Mouse (Mus musculus) kidney, embryonic 14.5 days (tissue): ENCODE measurements around the gene Gm28036. TPM values are rescaled to one million over a fixed set of nuclear protein-coding genes. Genes with fewer than 3 reads are reported as not detected.
A peak's percentile ranks its signal among the peaks of the same experiment; 100 is the strongest.

Source experiments
- ATAC-seq: fragments of 200-750 bp; cut with Nextera tagmentation; 2 replicates; pipeline ENCODE4 v1.8.0; 2017; ENCODE audit warnings: moderate number of reproducible peaks, mild to moderate bottlenecking, moderate TSS enrichment, moderate library complexity; ENCODE audit not compliant: low FRiP score, low TSS enrichment
- H3K27ac ChIP-seq: fragments of 300-500 bp; sonication (generic); 2 replicates; pipeline ENCODE4 v1.5.1; 2014; ENCODE audit warnings: low read depth, mild to moderate bottlenecking, low read length, moderate library complexity, mixed read lengths
- H3K27me3 ChIP-seq: fragments of 300-500 bp; sonication (generic); 2 replicates; pipeline ENCODE4 v1.6.1; 2014; ENCODE audit warnings: mild to moderate bottlenecking, low read length; ENCODE audit not compliant: control insufficient read depth, insufficient read depth
- H3K36me3 ChIP-seq: fragments of 300-500 bp; sonication (generic); 2 replicates; pipeline ENCODE4 v1.6.1; 2014; ENCODE audit warnings: low read length, mixed read lengths; ENCODE audit not compliant: control insufficient read depth, insufficient read depth
- H3K4me1 ChIP-seq: fragments of 300-500 bp; sonication (generic); 2 replicates; pipeline ENCODE4 v1.6.1; 2014; ENCODE audit warnings: low read length, mixed read lengths; ENCODE audit not compliant: control insufficient read depth, insufficient read depth
- H3K4me2 ChIP-seq: fragments of 300-500 bp; sonication (generic); replicated peaks from 2 replicates; pipeline ENCODE4 v1.6.1; 2014; ENCODE audit warnings: low read depth, mild to moderate bottlenecking, low read length
- H3K4me3 ChIP-seq: fragments of 300-500 bp; sonication (generic); 2 replicates; pipeline ENCODE4 v1.5.1; 2014; ENCODE audit warnings: mild to moderate bottlenecking, low read length
- H3K9ac ChIP-seq: fragments of 300-500 bp; sonication (generic); 2 replicates; pipeline ENCODE4 v1.6.1; 2014; ENCODE audit warnings: low read depth, mild to moderate bottlenecking, low read length, moderate library complexity
- H3K9me3 ChIP-seq: fragments of 300-500 bp; sonication (generic); 2 replicates; pipeline ENCODE4 v1.6.1; 2016; ENCODE audit warnings: low read length; ENCODE audit not compliant: control insufficient read depth
- whole genome bisulfite sequencing: fragments of 180-500 bp; shearing (Covaris S2); extraction: QIAGEN DNeasy Blood & Tissue Kit; methylation state at CpG from one replicate; pipeline ENCODE4 v1.1.7; 2014; 5-methylcytosine and 5-hydroxymethylcytosine counted together
- polyA plus RNA-seq: library from polyadenylated mRNA; unstranded; fragments of >200 nt; fragmentation: Nextera tagmentation; extraction: Ambion mirVana; gene quantifications from 2 replicates; pipeline ENCODE4 v1.2.1, GENCODE M21; 2014

The Gm28036 gene
- polyA plus RNA-seq, 1 experiment from 2014 or later, result 13.2 TPM

- H3K4me3 ChIP-seq, result no peak overlapping the region
- no peaks in the 10 kb centered on the region for H3K9me3 ChIP-seq
- H3K36me3 ChIP-seq, result peaks cover 58% of the 10 kb centered on the region
- no peak overlapping the region for H3K4me2 ChIP-seq
- no peaks in the 10 kb centered on the region for H3K4me1 ChIP-seq
- no peaks in the 10 kb centered on the region for H3K27me3 ChIP-seq
- H3K27ac ChIP-seq, result no peak overlapping the region
- no peak for ATAC-seq
- H3K9ac ChIP-seq, result no peak overlapping the region
- WGBS, result 92% methylated on average over 16 of the region's 16 CpGs
Measured at GRCm38 (mm10) chr2:156078421-156079182, 48.3 kb downstream of the Gm28036 start.

- Histone ChIP-seq H3K9me3 (no peaks in the 10 kb centered on the region), H3K36me3 (peaks cover 70% of the 10 kb centered on the region), H3K9ac (no peak overlapping the region), H3K27me3 (no peaks in the 10 kb centered on the region), H3K27ac (no peak overlapping the region), H3K4me2 (no peak overlapping the region), H3K4me3 (no peak overlapping the region), H3K4me1 (no peaks in the 10 kb centered on the region)
- 95% methylated on average over 7 of the region's 7 CpGs for WGBS
- no peak for ATAC-seq
Measured at GRCm38 (mm10) chr2:156077461-156077860, 49.4 kb downstream of the Gm28036 start.

GRCm38 (mm10) chr2:156073725-156074124 is 53.2 kb downstream of the Gm28036 start:
- Histone ChIP-seq H3K4me2 (no peak overlapping the region), H3K27me3 (no peaks in the 10 kb centered on the region), H3K9me3 (no peaks in the 10 kb centered on the region), H3K36me3 (peaks cover 92% of the 10 kb centered on the region), H3K9ac (no peak overlapping the region), H3K4me1 (no peaks in the 10 kb centered on the region), H3K27ac (no peak overlapping the region), H3K4me3 (no peak overlapping the region)
- 85% methylated on average over 15 of the region's 15 CpGs for WGBS
- no peak for ATAC-seq

- Histone ChIP-seq H3K27me3 (no peaks in the 10 kb centered on the region), H3K4me1 (no peaks in the 10 kb centered on the region), H3K4me3 (no peak overlapping the region), H3K9ac (no peak overlapping the region), H3K9me3 (no peaks in the 10 kb centered on the region), H3K4me2 (no peak overlapping the region), H3K36me3 (peaks cover 70% of the 10 kb centered on the region), H3K27ac (no peak overlapping the region)
- no peak for ATAC-seq
- 94% methylated on average over 10 of the region's 10 CpGs for whole genome bisulfite sequencing
Measured at GRCm38 (mm10) chr2:156071236-156071635, 55.7 kb downstream of the Gm28036 start.

- Histone ChIP-seq H3K9ac (no peak overlapping the region), H3K27me3 (no peaks in the 10 kb centered on the region), H3K4me2 (no peak overlapping the region), H3K4me1 (no peaks in the 10 kb centered on the region), H3K27ac (no peak overlapping the region), H3K4me3 (no peak overlapping the region), H3K36me3 (peaks cover 37% of the 10 kb centered on the region), H3K9me3 (no peaks in the 10 kb centered on the region)
- 91% methylated on average over 10 of the region's 10 CpGs for WGBS
- no peak for ATAC-seq
Measured at GRCm38 (mm10) chr2:156067916-156068315, 59.0 kb downstream of the Gm28036 start.

- peak; percentile 26 for ATAC-seq
- WGBS, result 27% methylated on average over 10 of the region's 10 CpGs
Measured at GRCm38 (mm10) chr2:156066126-156066525, 60.8 kb downstream of the Gm28036 start.

GRCm38 (mm10) chr2:156065099-156066041 is 61.5 kb downstream of the Gm28036 start, which contains the start of gene Spag4:
Gene Spag4 (plus strand): TSS chr2:156065175.
- peak within 1 kb of the TSS; percentile 78 for H3K4me3 ChIP-seq
- peak within 1 kb of the TSS; percentile 76; the same call in 1 of the 2 replicates for H3K27ac ChIP-seq
- peak within 1 kb of the TSS; percentile 84 for H3K9ac ChIP-seq
- H3K27me3 ChIP-seq, result no peaks in the 10 kb centered on the region
- peak; percentile 82 for ATAC-seq
- no peaks in the 10 kb centered on the region for H3K4me1 ChIP-seq
- H3K4me2 ChIP-seq, result peak within 1 kb of the TSS; percentile 95
- peaks cover 19% of the 10 kb centered on the region for H3K36me3 ChIP-seq
- WGBS, result 1% methylated on average over 81 of the region's 81 CpGs
- H3K9me3 ChIP-seq, result no peaks in the 10 kb centered on the region

More at GRCm38 (mm10) chr2:156066126-156066525, 60.8 kb downstream of the Gm28036 start:
- Histone ChIP-seq H3K27ac (no peak overlapping the region), H3K9me3 (no peaks in the 10 kb centered on the region), H3K9ac (peak overlapping the region; percentile 84; the same call in 1 of the 2 replicates), H3K4me3 (peak overlapping the region; percentile 78), H3K27me3 (no peaks in the 10 kb centered on the region), H3K4me2 (peak overlapping the region; percentile 95), H3K4me1 (no peaks in the 10 kb centered on the region), H3K36me3 (peaks cover 21% of the 10 kb centered on the region)

GRCm38 (mm10) chr2:156052816-156053215 is 74.1 kb downstream of the Gm28036 start, which contains the start of gene Fer1l4:
Gene Fer1l4 (minus strand): TSS chr2:156052947.
- Histone ChIP-seq H3K4me1 (no peaks in the 10 kb centered on the region), H3K9me3 (no peaks in the 10 kb centered on the region), H3K4me3 (no peak within 1 kb of the TSS), H3K27ac (no peak within 1 kb of the TSS), H3K4me2 (no peak within 1 kb of the TSS), H3K9ac (no peak within 1 kb of the TSS), H3K36me3 (no peaks in the 10 kb centered on the region), H3K27me3 (no peaks in the 10 kb centered on the region)
- WGBS, result 76% methylated on average over 9 of the region's 9 CpGs
- no peak for ATAC-seq
